Mouse (Mus musculus) heart, embryonic 11.5 days (tissue): Measurements from ENCODE around the gene Mettl6. TPM values are rescaled to one million over a fixed set of nuclear protein-coding genes. Genes with fewer than 3 reads are reported as not detected.
A peak's percentile ranks its signal among the peaks of the same experiment; 100 is the strongest.

Source experiments
- ATAC-seq: fragments of 200-750 bp; cut with Nextera tagmentation; replicated peaks from 2 replicates; pipeline ENCODE4 v1.8.0; 2017; ENCODE audit warnings: moderate library complexity; ENCODE audit not compliant: insufficient number of reproducible peaks, low FRiP score, low TSS enrichment
- H3K27ac ChIP-seq: fragments of 300-500 bp; sonication (generic); 2 replicates; pipeline ENCODE4 v1.5.1; 2014; ENCODE audit warnings: mild to moderate bottlenecking, low read depth, low read length
- H3K27me3 ChIP-seq: fragments of 300-500 bp; sonication (generic); 2 replicates; pipeline ENCODE4 v1.6.1; 2014; ENCODE audit warnings: mild to moderate bottlenecking, low read length, mixed read lengths; ENCODE audit not compliant: control insufficient read depth, insufficient read depth
- H3K36me3 ChIP-seq: fragments of 300-500 bp; sonication (generic); 2 replicates; pipeline ENCODE4 v1.6.1; 2014; ENCODE audit warnings: mild to moderate bottlenecking, low read length, moderate library complexity, mixed read lengths; ENCODE audit not compliant: control insufficient read depth, insufficient read depth
- H3K4me1 ChIP-seq: fragments of 300-500 bp; sonication (generic); 2 replicates; pipeline ENCODE4 v1.6.1; 2014; ENCODE audit warnings: low read length; ENCODE audit not compliant: control insufficient read depth, insufficient read depth
- H3K4me2 ChIP-seq: fragments of 300-500 bp; sonication (generic); 2 replicates; pipeline ENCODE4 v1.6.1; 2014; ENCODE audit warnings: mild to moderate bottlenecking, moderate library complexity
- H3K4me3 ChIP-seq: fragments of 300-500 bp; sonication (generic); 2 replicates; pipeline ENCODE4 v1.5.1; 2014; ENCODE audit warnings: low read depth, low read length
- H3K9ac ChIP-seq: fragments of 300-500 bp; sonication (generic); 2 replicates; pipeline ENCODE4 v1.6.1; 2014; ENCODE audit warnings: mild to moderate bottlenecking, low read depth, low read length, moderate library complexity
- H3K9me3 ChIP-seq: fragments of 300-500 bp; sonication (generic); replicated peaks from 2 replicates; pipeline ENCODE4 v1.6.1; 2016; ENCODE audit warnings: low read length; ENCODE audit not compliant: control insufficient read depth
- WGBS: fragments of 180-500 bp; shearing (Covaris S2); extraction: QIAGEN DNeasy Blood & Tissue Kit; methylation state at CpG from one replicate; pipeline ENCODE4 v1.1.7; 2014; ENCODE audit not compliant: insufficient replicate concordance; 5-methylcytosine and 5-hydroxymethylcytosine counted together
- polyA plus RNA-seq: library from polyadenylated mRNA; unstranded; fragments of >200 nt; fragmentation: Nextera tagmentation; extraction: Ambion mirVana; gene quantifications from 2 replicates; pipeline ENCODE4 v1.2.1, GENCODE M21; 2014

Gene Mettl6
- polyA plus RNA-seq, 1 experiment from 2014 or later: 52.2 TPM

DNA sequence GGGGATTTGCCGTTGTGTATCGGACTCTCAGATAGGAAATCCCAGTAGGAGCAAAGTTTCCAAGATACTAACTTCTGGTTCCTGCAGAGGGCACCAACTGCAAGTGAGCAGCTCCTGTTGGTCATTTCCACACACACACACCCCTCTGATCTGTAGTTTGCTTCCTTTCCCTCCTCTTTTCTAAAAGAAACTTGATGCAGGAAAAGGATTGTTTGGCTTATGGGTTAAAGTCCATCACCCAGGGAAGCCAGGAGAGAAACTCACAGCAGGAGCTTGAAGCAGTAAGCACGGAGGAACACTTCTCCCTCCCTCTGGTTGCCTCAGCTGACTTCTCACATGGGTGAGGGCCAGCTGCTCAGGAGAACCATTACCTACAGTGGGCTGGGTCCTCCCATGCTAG, 24.3 kb upstream of the Mettl6 start:
- 37% methylated on average over 3 of the region's 3 CpGs for WGBS
- Histone ChIP-seq H3K9ac (no peak overlapping the region), H3K9me3 (no peaks in the 10 kb centered on the region), H3K4me1 (no peaks in the 10 kb centered on the region), H3K27ac (no peak overlapping the region), H3K4me2 (peak overlapping the region; percentile 33; the same call in 1 of the 2 replicates), H3K27me3 (no peaks in the 10 kb centered on the region), H3K36me3 (no peaks in the 10 kb centered on the region), H3K4me3 (no peak overlapping the region)
- no peak for ATAC-seq

DNA sequence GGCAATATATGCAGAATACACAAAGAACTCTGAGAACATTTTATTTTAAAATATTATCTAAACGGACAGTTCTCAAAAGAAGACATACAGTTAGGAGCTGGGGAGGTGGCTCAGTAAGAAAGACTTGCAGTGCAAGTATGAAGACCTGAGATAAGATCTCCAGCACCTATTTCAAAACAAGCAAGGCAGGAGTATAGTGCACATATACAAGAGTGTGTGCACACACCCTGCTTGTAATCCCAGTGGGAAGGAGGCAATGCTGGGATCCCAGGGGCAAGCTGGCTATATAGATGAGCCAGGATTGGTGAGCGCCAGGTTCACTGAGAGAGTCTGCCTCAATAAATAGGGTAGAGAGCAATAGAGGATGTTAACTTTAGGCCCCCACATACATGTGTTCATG, 21.1 kb upstream of the Mettl6 start:
- no peak for ATAC-seq
- H3K36me3 ChIP-seq: no peaks in the 10 kb centered on the region

DNA sequence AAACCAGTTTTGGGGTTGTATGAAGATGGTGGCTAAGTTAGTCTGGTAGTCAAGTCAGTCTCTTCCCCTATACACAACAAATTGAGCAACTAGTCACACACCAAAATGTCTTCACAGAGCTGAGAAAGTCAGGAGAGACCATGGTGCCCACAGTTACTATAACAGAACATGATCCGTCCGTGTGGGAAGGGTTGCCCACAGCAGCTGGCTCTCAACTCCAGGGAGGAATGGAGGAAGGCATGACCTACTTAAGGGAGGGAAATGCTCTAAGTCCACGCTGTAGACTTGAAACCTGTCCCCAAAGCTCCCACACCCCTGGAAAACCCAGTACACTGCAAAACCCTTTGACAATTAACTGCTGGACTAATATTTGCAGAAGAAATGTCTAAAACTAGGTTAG, 15.5 kb upstream of the Mettl6 start:
- 90% methylated on average over 3 of the region's 3 CpGs for WGBS

More for the DNA sequence above, 21.1 kb upstream of the Mettl6 start:
- no peaks in the 10 kb centered on the region for H3K4me1 ChIP-seq
- no peaks in the 10 kb centered on the region for H3K9me3 ChIP-seq
- no peak overlapping the region for H3K4me3 ChIP-seq
- no peak overlapping the region for H3K27ac ChIP-seq
- H3K4me2 ChIP-seq: no peak overlapping the region
- H3K9ac ChIP-seq: no peak overlapping the region
- no peaks in the 10 kb centered on the region for H3K27me3 ChIP-seq
- WGBS: 84% methylated on average over 2 of the region's 2 CpGs

DNA sequence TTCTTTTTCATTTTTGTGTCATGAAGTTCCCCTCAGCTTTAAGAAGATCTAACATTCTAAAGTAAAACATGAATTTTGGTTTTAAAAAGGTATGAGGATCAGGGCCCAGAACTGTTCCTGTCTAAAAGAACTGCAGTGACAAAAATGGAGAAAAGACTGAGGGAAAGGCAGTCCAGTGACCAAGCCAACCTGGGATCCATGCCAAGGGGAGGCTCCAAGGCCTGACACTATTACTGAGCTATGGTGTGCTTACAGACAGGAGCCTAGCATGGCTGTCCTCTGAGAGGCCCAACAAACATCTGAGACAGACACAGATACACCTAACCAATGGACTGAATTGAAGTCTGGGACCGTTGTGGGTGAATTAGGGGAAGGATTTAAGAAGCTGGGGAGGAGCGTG, 15.1 kb upstream of the Mettl6 start:
- Histone ChIP-seq H3K9ac (no peak overlapping the region), H3K27ac (no peak overlapping the region), H3K4me1 (no peaks in the 10 kb centered on the region), H3K27me3 (no peaks in the 10 kb centered on the region), H3K9me3 (no peaks in the 10 kb centered on the region), H3K4me3 (no peak overlapping the region), H3K36me3 (peaks cover 34% of the 10 kb centered on the region), H3K4me2 (no peak overlapping the region)
- no peak for ATAC-seq
- WGBS: 92% methylated on average over 2 of the region's 2 CpGs

More for the DNA sequence above, 15.5 kb upstream of the Mettl6 start:
- Histone ChIP-seq H3K4me2 (no peak overlapping the region), H3K27ac (no peak overlapping the region), H3K4me1 (no peaks in the 10 kb centered on the region), H3K36me3 (peaks cover 30% of the 10 kb centered on the region), H3K9me3 (no peaks in the 10 kb centered on the region), H3K4me3 (no peak overlapping the region), H3K9ac (no peak overlapping the region), H3K27me3 (no peaks in the 10 kb centered on the region)
- ATAC-seq: no peak

DNA sequence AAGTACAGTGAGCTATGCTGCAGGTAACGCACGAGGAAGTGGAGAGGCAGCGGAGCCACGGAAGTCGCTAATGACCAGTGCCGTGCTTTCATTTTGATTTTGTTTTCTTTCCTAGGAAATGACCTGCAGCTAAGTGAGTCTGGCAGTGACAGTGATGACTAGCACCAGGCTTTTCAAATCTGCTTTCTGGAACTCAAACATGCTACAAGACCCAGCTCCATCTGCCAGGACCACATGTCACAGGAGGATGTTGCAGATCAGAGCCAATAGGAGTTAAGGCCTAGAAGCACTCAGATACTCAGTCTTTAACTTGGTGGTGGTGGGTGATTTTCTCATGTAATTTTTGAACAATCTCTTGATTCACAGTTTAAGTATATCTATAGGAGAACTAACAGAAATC, 11.6 kb upstream of the Mettl6 start:
- no peaks in the 10 kb centered on the region for H3K9me3 ChIP-seq
- no peak for ATAC-seq
- H3K36me3 ChIP-seq: peaks cover 60% of the 10 kb centered on the region
- no peak overlapping the region for H3K27ac ChIP-seq
- no peak overlapping the region for H3K9ac ChIP-seq
- 93% methylated on average over 6 of the region's 6 CpGs for WGBS
- H3K4me2 ChIP-seq: no peak overlapping the region
- H3K4me1 ChIP-seq: no peaks in the 10 kb centered on the region
- H3K4me3 ChIP-seq: no peak overlapping the region
- no peaks in the 10 kb centered on the region for H3K27me3 ChIP-seq

- ATAC-seq: no peak
- H3K36me3 ChIP-seq: peaks cover 61% of the 10 kb centered on the region
- H3K4me2 ChIP-seq: no peak overlapping the region
- H3K4me3 ChIP-seq: no peak overlapping the region
- H3K9ac ChIP-seq: no peak overlapping the region
- H3K27ac ChIP-seq: no peak overlapping the region
- H3K9me3 ChIP-seq: no peaks in the 10 kb centered on the region
- H3K4me1 ChIP-seq: no peaks in the 10 kb centered on the region
- no peaks in the 10 kb centered on the region for H3K27me3 ChIP-seq
- WGBS: 90% methylated on average over 13 of the region's 13 CpGs
Observed at GRCm38 (mm10) chr14:31503406-31503805, 8.6 kb upstream of the Mettl6 start.

GRCm38 (mm10) chr14:31499526-31499925, 4.7 kb upstream of the Mettl6 start:
- no peak for ATAC-seq
- WGBS: 86% methylated on average over 1 of the region's 1 CpGs
- Histone ChIP-seq H3K36me3 (peaks cover 28% of the 10 kb centered on the region), H3K9ac (no peak overlapping the region), H3K9me3 (no peaks in the 10 kb centered on the region), H3K4me1 (peaks cover 12% of the 10 kb centered on the region), H3K27ac (no peak overlapping the region), H3K4me2 (no peak overlapping the region), H3K27me3 (no peaks in the 10 kb centered on the region), H3K4me3 (no peak overlapping the region)

- Histone ChIP-seq H3K9ac (peak overlapping the region; percentile 98), H3K27me3 (no peaks in the 10 kb centered on the region), H3K27ac (no peak overlapping the region), H3K4me3 (peak overlapping the region; percentile 98), H3K36me3 (peaks cover 14% of the 10 kb centered on the region; the same call in 1 of the 2 replicates), H3K4me2 (peak overlapping the region; percentile 94), H3K9me3 (no peaks in the 10 kb centered on the region), H3K4me1 (peaks cover 18% of the 10 kb centered on the region)
- 46% methylated on average over 7 of the region's 7 CpGs for WGBS
- peak; percentile 66 for ATAC-seq
Observed at GRCm38 (mm10) chr14:31496241-31496646, 1.4 kb upstream of the Mettl6 start.

DNA sequence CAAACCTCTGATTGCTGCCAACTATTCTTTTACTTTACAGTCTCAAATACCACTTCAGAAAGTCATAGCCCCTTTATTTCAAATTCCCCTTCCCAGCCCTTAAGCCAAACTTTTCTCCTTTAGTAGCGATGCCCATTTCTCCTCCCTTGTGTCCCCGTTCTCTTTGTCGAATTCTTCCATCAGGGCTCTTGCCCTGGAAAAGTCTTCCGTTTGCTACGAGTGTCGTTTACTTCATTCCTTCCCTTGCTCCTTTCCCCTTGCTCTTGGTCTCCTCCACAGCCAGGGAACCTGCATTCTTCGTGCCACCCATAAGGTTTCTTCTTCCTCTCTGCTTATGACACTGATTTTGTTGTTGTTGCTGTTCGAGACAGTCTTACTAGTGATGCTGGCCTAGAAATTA, 698 bp upstream of the Mettl6 start:
- Histone ChIP-seq H3K9me3 (no peaks in the 10 kb centered on the region), H3K4me2 (peak overlapping the region; percentile 94), H3K36me3 (peaks cover 11% of the 10 kb centered on the region; the same call in 1 of the 2 replicates), H3K27me3 (no peaks in the 10 kb centered on the region), H3K4me3 (peak overlapping the region; percentile 98), H3K27ac (peak overlapping the region; percentile 90), H3K4me1 (peaks cover 18% of the 10 kb centered on the region), H3K9ac (peak overlapping the region; percentile 98)
- WGBS: 4% methylated on average over 8 of the region's 8 CpGs
- ATAC-seq: no peak
